Mouse (Mus musculus): ENCODE measurements at regions not wholly inside any gene's neighbourhood (a gene's known extent, or its start where the extent isn't known, plus 50 kb on each side); places are given as distances from the start of the nearest gene placed in this dataset.

DNA sequence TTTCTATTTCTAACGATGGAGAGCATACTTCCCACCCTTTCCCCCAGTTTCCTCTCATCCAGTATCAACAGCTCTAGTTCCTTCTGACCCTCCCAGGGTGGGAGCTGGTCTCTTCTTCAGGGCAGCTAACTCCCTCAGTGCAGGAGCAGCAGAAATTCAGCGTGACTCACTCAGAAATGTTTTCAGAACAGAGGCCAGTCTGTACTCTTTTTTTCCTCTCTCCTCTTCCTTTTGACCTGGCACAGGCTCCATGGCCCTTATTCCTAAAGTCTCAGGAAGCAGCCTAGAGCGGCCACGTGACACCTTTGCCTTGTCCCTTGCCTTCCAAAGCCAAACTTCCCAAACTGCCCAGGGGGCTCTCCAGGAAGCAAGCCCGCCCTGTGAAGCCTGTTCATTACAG, 55.4 kb downstream of the Pja1 start:
- in situ Hi-C loops (cut with MboI; ENCODE audit: low pct_unique_long_range_greater_than_20kb in 1 of 2, low sequenced_read_pairs in 2 of 2, unreplicated experiment in 1 of 2), result loop anchor here in 1 of 2 experiments (10.0 kb wide), 1 partner anchor 281 kb away; the partner anchor contains the start of gene Efnb1

DNA sequence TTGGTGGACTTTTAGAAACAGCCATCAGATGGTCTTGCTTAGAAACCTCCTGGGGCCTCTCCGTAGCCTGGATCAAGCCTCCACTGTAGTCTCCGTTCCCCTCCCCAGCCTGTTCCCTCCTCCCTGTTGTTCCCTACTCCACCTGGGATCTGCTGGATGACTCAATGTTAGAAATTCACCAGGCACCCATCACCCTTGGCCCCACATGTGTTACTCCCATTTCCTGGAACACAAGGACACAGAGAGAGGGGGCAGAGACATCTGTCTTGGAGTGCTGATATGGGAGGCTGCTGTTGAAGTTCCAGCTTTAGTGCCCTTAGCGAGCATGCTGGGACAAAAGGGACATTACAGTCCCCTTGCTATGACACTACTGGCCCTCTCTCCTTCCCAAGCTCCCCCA, 60.1 kb downstream of the Pja1 start:
- in situ Hi-C loops (cut with MboI; ENCODE audit: low pct_unique_long_range_greater_than_20kb in 1 of 2, low sequenced_read_pairs in 2 of 2, unreplicated experiment in 1 of 2), result loop anchor here in 1 of 2 experiments (10.0 kb wide), 1 partner anchor 276 kb away; the partner anchor contains the start of gene Efnb1

DNA sequence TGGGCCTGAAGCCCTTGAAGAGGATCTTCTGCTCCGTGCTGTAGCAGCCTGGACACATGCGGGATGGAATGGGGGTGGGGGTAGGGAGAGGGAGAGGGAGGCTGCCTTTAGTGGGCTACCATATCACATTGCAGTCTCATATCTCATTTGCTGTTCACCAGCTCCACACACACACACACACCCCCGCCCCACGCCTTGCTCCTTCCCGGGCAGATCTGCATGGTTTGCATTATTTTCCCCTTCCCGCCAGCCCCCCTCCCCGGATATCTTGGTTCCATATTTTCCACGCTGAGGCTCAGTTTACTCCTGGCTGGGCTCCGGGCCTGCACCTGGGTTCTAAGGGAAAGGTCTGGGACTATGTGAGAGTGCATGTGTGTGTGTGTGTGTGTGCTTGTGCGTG, 61.2 kb downstream of the Pja1 start:
- in situ Hi-C loops (cut with MboI; ENCODE audit: low pct_unique_long_range_greater_than_20kb in 1 of 2, low sequenced_read_pairs in 2 of 2, unreplicated experiment in 1 of 2), result loop anchor here in 1 of 2 experiments (10.0 kb wide), 1 partner anchor 275 kb away; the partner anchor contains the start of gene Efnb1

DNA sequence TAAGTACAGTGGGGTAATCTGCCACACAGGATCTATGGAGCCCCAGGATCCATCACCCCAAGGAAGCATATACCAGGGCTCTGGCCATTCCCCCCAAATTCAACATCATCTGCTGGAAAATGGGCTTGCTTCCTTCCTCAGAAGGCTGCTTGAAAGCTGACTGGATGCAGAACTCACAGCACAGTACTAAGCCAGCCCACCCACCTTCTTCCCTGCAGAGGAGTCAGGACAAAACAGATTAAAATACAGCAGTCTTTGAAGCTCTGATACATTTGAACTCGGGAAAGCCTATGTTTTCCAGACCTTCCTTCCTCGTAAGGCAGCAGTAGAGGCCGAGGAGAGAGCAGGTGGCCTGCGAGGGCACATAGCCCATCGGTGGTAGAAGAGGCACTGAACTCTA, 61.7 kb downstream of the Pja1 start:
- in situ Hi-C loops (cut with MboI; ENCODE audit: low pct_unique_long_range_greater_than_20kb in 1 of 2, low sequenced_read_pairs in 2 of 2, unreplicated experiment in 1 of 2), result no loop called here

DNA sequence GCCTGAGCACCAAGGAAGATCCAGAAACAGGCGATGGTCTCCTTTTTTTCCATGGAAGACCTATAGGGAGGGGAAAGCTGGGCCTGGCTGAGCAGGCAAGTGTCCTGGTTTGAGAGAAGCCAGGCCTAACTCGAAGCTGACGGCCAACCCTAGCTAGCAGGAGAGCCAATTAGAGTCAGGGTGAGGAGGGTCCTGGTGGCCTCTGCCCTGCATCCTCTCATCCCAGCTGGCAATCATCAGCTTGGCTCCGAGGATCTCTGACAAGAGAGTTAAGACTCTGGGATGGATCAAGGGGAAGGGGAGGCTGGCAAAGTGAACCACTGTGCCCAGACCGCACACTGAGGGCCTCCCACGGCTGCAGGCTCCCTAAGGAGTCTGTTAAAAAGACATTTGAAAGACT, 62.3 kb downstream of the Pja1 start:
- in situ Hi-C loops (cut with MboI; ENCODE audit: low pct_unique_long_range_greater_than_20kb in 1 of 2, low sequenced_read_pairs in 2 of 2, unreplicated experiment in 1 of 2), result no loop called here

DNA sequence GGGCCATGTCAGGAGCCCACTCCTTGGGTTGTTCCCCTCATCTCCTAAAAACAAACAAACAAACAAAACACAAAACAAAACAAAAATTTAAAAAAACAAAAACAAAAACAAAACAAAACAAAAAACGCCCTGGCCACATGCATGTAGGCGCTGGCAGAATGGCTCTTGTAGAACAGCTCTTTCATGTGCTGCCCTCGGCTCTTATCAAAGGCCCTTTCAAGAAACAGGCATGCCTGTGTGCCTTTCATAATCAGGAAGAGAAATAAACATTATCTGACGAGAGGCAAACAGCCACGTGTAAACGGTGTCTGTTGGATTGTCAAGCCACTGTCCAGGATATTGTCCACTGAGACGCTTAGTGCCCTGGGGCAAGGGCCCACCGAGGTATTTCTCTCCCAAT, 65.2 kb downstream of the Pja1 start:
- in situ Hi-C loops (cut with MboI; ENCODE audit: low pct_unique_long_range_greater_than_20kb in 1 of 2, low sequenced_read_pairs in 2 of 2, unreplicated experiment in 1 of 2), result no loop called here

DNA sequence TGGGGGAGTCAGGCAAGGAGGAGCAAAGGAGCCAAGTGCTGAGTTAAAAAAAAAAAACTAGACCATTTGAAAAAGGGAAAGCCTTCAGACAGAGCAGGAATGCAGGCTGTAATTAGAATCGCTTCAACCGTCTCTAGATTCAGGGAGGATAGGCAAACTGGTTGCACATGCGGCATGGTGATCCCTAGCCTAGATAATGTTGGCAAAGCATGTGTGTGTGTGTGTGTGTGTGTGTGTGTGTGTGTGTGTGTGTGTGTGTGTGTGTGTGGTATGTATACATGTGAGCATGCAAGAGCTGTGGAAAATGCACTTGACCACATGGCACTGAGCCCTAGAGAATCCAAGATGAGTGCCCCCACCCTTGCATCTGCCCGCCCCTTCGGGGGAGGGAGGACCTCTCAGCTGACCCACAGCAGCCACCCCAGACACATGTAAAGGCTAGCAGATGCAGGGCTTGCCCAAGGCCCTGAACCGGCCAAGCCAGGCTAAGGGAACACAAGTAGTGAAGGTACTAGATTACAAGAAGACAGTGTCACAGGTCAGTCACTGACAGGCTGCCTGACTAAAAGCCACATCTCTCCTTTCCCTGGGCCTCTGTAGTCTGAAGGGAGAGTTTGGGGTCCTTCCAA, 67.4 kb downstream of the Pja1 start:
- in situ Hi-C loops (cut with MboI; ENCODE audit: low pct_unique_long_range_greater_than_20kb in 1 of 2, low sequenced_read_pairs in 2 of 2, unreplicated experiment in 1 of 2), result no loop called here

DNA sequence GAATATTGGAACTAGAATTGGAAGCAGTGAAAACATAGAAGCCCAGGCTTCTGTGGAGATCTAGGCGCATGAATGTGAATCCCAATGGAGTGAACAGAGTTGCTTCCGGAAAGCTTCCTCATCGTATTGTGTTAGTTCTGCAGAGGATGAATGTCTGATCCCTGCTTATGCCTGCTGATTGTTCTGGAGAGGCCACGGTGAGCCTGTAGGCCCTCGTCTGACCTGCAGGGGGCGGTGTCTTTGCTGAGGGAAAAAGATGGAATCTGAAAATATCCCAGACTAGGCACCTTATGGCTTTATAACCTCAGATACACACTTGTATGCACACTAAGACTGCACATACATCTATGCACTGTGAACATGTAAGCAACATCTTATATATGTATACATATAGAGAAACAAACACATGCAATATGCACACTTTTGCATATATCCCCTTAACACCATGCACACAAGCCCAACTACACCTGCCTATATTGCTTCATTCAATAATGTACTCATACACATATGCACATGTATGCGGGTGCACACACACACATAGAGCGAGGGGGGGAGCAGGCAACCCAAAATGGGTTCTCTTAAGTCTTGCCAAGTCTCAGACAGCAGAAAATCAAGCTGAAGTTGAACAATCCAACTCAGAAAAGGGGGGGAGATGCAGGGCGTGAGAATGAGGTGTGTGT, 68.1 kb downstream of the Pja1 start:
- in situ Hi-C loops (cut with MboI; ENCODE audit: low pct_unique_long_range_greater_than_20kb in 1 of 2, low sequenced_read_pairs in 2 of 2, unreplicated experiment in 1 of 2), result no loop called here

DNA sequence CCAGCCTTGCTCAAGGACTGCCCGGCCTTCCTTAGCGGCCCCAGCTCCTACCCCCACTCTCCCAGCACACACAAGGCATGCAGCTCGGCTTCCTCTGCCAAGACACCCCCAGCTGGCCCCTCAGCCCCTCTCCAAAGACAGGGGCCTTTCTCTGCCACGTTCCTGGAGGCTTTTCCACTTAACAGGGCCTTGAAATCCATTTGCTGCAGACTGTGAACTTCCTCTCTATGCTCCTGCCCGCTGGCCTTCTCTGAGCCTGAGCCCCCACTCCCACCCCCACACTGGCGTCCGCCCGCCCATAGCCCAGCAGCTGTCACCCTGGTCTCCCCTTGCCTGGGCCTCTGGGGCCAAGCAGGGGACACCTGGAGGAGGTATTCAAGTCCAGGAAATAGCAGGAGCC, 73.7 kb downstream of the Pja1 start:
- in situ Hi-C loops (cut with MboI; ENCODE audit: low pct_unique_long_range_greater_than_20kb in 1 of 2, low sequenced_read_pairs in 2 of 2, unreplicated experiment in 1 of 2), result no loop called here

DNA sequence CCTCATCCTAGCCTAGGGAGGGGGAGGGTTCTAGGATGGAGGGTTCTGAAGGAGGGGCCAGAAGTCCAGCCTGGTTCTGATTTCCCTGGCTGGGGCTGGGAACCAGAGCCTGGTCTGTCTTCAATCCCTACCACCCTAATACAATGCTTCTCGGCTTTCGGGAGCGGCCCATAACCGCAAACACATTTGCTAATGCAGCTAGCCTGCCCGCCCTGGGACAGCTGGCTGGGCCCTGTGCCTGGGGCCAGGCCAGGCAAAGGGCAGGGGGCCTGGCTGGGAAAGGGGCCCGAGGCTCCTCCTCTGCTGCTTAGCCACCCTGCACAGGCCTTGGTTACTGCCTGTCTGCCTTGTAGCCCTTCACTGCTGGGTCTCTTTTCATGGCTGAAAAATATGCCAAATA, 74.9 kb downstream of the Pja1 start:
- in situ Hi-C loops (cut with MboI; ENCODE audit: low pct_unique_long_range_greater_than_20kb in 1 of 2, low sequenced_read_pairs in 2 of 2, unreplicated experiment in 1 of 2), result no loop called here

DNA sequence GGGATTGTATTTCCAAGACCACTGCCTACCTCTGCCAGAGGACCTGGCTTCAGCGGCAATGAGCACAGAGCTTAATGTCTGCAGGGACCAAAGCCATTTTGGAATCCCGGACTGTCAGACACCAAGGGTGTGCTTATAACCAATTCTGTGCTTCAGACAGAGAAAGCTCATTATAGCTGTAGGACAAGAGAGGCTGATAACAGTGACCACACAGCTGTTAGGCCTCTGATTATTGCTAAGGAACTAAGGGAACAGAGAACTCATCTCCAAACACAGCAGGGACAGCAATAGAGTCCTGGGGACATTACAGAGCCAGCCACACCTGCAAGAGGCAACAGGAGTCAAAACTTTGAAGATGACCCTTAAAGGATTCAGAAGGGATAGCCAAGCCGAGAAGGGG, 76.0 kb downstream of the Pja1 start:
- in situ Hi-C loops (cut with MboI; ENCODE audit: low pct_unique_long_range_greater_than_20kb in 1 of 2, low sequenced_read_pairs in 2 of 2, unreplicated experiment in 1 of 2), result no loop called here

DNA sequence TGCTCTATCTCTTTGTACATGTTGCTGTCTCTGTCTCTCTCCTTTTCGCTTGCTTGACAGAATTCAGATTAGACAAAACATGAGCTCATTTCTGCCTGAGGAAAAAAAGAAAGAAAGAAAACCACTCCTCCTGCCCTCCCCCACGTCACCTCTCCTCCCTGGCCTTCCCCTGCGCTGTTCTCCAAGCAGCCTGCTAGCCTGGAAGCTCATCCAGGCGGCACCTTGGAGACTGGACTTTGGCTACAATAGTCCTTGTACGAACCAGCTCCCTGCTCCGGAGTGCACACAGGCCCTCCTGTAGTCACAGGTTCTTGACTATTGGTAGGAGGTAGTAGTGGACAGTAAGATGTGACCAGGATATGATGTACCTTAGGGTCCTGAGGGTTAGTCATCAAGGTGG, 79.4 kb downstream of the Pja1 start:
- in situ Hi-C loops (cut with MboI; ENCODE audit: low pct_unique_long_range_greater_than_20kb in 1 of 2, low sequenced_read_pairs in 2 of 2, unreplicated experiment in 1 of 2), result no loop called here

DNA sequence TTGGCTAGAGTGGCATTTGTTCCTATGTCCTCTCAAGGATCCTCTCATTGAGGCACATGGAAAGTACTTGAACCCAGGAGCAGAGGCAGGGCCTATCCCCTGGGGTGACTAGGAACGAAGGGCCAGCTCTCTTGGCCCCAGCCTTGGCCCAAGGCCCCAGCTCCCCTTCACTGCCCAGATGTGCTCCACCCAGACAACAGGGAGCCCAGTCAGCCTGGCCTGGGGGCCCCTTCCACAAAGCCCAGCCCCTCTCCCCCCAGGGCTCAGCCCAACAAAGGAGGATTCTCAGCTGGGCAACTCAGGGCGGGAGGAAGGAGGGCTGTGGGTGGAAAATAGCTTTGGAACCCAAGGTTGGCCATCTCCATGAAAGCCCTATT, 80.6 kb downstream of the Pja1 start:
- in situ Hi-C loops (cut with MboI; ENCODE audit: low pct_unique_long_range_greater_than_20kb in 1 of 2, low sequenced_read_pairs in 2 of 2, unreplicated experiment in 1 of 2), result no loop called here

DNA sequence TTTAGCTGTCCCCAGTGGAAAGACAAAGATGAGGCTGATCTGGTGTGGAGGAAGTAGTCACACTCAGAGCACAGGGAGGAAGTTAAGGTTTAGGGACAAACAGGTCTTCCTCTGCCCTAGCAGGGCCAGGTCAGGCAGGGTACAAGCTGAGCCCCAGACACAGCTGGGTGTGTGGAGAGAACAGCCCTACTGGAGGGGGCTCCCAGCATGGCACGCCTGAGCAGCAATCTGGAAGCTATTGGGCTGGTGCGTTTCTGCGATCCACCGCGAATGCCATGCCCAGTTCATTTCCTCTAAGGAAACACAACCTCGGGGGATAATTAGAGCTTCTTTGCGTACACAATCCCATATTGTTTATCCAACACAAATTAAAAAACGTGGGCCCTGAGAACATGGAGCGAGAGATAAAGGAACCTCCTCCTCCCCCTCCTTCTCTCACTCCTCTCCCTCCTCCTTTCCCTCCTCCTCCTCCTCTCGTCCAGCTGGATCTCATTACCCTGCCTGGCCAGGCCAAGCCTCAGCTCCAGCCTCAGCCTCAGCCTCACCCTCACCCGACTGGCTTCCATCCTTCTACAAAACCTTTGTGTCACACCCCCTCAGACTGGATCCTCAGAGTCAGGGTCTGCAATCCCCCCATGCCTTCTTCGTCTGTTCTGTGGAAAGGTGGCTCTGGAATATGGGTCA, 81.2 kb downstream of the Pja1 start:
- in situ Hi-C loops (cut with MboI; ENCODE audit: low pct_unique_long_range_greater_than_20kb in 1 of 2, low sequenced_read_pairs in 2 of 2, unreplicated experiment in 1 of 2), result no loop called here

DNA sequence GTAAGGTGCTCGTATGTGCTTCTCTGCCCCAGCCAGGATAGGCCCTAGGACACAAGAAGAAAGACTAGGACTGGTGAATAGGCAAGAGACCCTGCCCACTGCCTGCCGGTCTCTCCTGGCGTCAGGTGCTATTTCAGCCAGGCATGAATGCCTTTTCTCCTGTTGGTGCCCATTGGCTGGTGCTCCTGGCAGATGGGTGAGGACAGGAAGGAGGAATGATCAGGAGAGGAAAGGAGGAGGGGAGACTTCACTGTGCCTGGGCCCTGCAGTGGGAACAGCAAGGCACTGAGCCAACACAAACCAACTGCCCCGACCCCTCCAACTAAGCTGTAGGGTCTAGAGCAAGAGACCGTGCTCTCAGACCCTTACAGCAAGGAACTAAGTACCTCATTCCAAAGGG, 100.4 kb downstream of the Pja1 start:
- in situ Hi-C loops (cut with MboI; ENCODE audit: low pct_unique_long_range_greater_than_20kb in 1 of 2, low sequenced_read_pairs in 2 of 2, unreplicated experiment in 1 of 2), result no loop called here

DNA sequence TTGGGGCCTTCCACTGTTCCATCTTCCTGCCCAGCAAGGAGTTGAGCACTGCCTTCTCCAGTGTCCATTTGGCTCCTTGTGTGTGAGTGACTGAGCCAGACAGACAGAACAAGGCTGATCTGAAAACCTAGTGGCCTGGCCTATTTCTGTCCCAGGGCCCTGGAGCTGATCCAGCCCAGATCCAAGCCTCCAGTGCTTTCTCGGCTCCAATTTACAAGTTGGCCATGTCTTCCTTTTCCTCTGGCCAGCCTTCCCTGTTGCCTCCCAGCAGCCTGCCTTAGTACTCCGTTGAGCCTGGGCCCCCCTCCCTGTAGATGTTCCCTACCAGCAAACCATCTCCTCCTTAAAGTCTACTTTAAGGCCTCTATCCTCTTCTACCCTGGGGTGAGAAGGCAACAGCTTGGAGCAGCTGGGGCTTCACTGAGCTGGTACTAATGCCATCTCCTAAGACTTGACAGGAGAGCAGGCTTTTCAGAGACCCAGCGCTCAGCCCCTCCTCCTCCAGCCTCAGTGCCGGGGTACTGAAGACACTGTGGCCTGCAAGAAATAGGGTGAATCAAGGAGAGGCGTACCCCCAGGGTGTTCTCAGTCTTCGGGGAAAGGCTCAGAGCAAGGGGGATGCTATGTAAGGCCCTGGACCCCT, 101.7 kb downstream of the Pja1 start:
- in situ Hi-C loops (cut with MboI; ENCODE audit: low pct_unique_long_range_greater_than_20kb in 1 of 2, low sequenced_read_pairs in 2 of 2, unreplicated experiment in 1 of 2), result no loop called here

DNA sequence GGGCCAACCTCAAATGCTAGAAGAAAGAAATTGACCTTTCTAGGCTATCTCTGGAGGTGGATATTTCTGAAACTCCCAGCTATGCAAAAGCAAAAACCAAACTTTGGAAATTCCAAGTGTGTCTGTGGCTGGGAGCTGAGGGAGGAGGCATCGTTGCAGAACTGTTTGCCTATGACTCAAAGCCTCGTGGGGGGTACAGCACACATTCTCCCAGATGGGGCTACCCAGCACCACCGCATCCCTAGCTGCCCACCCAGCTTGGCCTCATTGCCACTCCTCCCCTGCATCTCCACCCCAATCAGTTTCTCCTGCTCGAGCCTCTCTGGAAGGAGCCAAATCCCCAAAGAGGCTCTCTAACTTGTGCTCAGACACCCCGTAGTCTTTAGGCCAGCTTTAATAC, 107.0 kb downstream of the Pja1 start:
- in situ Hi-C loops (cut with MboI; ENCODE audit: low pct_unique_long_range_greater_than_20kb in 1 of 2, low sequenced_read_pairs in 2 of 2, unreplicated experiment in 1 of 2), result no loop called here

DNA sequence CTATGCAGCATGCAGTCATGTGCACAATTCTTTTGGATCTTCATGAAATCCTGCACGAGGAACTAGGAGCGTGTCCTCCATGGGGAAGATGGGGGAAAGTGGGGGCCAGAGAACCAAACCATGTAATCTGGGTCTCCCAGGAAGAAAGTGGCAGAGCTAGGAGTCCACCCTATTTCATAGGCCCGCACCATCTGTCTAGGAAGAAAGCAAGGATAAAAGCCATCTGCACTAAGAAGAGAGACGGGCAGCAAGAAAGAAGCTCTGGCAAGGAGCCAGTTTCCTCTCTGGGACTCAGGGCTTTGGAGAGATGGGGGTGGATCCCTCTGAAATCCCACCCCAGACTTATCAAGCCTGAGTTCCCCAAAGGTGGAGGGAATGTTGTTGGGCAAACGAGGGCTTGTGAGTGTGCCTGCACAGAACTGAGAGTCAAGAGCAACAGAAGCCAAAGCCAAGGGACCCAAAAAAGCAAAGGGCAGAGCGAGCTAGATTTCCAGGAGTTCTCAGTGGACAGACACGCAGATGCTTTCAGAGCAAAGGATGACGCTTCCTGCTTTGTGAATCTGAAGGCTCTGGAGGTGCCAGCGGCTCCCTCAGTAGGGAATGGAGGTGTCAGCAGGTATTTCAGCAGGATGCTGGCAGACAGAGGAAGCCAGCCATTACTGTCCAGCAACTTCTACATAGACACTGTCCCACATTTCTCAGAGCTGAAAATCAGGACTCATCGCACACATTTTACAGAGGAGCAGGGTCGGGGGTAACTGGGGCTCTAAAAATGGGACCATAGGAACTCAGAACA, 110.8 kb downstream of the Pja1 start:
- in situ Hi-C loops (cut with MboI; ENCODE audit: low pct_unique_long_range_greater_than_20kb in 1 of 2, low sequenced_read_pairs in 2 of 2, unreplicated experiment in 1 of 2), result no loop called here

DNA sequence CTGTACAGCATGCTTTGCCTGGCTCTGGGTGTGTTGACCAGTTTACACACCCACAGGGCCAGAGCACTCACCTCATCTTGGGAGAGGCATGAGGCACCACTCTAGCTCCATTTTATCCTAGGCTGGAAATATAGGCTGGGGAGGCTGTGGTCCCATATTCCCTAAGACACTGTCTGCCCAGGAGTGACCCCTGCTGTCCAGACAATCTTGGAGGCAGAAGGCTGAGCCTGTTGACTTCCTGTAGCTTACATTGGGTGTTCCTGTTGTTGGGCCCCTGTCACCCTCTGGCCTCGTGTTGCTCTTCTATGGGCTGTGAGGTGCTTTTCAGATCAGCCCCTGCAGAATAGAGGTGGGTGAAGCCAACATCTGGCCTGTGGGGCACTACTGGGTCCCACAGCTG, 112.3 kb downstream of the Pja1 start:
- in situ Hi-C loops (cut with MboI; ENCODE audit: low pct_unique_long_range_greater_than_20kb in 1 of 2, low sequenced_read_pairs in 2 of 2, unreplicated experiment in 1 of 2), result no loop called here
